Mouse (Mus musculus): ENCODE data around the gene Gm10309. TPM values are rescaled to one million over a fixed set of nuclear protein-coding genes. Genes with fewer than 3 reads are reported as not detected.
A peak's percentile ranks its signal among the peaks of the same experiment; 100 is the strongest.
"Not testable (repeated sequence)": the region's sequence is repeated elsewhere in the genome, so short reads cannot be mapped to it uniquely, and the experiment has no call there.

Gm10309 gene
- polyA plus RNA-seq, 1 experiment from 2014 or later = 0.34 TPM

DNA sequence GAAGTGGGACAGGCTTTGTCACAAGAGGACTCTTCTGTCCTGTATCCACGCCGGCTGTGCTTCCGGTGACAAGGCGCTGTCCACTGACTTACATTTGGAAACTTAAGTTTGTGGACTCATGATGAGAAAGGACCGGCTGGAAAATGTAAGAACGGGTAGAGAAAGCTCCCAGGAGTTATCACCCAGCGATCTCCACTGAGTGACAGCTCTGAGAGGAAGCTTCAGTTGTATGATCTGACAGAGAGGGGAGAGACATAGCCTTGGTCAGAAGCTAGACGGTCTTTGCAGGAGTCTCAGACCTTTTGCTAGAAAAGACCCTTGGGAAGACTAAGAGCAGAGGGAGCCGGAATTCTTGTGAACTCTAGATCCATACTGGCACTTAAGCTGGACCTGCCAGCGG is 15.2 kb downstream of the Gm10309 start:
- 86% methylated on average over 10 of the region's 10 CpGs for WGBS
- Histone ChIP-seq H3K9ac (ENCODE audit: low read length) (no peak overlapping the region), H3K36me3 (ENCODE audit: control insufficient read depth, insufficient read depth, low read length) (no peaks in the 10 kb centered on the region), H3K4me1 (ENCODE audit: control insufficient read depth, insufficient read depth, low read length) (0 out of 2 replicates have a peak, but pooled peaks cover 2% of the 10 kb centered on the region), H3K9me3 (replicated peaks; ENCODE audit: control insufficient read depth, low read length) (no peaks in the 10 kb centered on the region), H3K4me3 (replicated peaks; ENCODE audit: low read length) (no peak overlapping the region), H3K27me3 (ENCODE audit: control insufficient read depth, insufficient read depth, low read length) (no peaks in the 10 kb centered on the region), H3K27ac (ENCODE audit: low read length) (no peak overlapping the region), H3K4me2 (ENCODE audit: low read depth, low read length) (no peak overlapping the region)
- ATAC-seq (ENCODE audit: insufficient read depth, low FRiP score) = no peak

DNA sequence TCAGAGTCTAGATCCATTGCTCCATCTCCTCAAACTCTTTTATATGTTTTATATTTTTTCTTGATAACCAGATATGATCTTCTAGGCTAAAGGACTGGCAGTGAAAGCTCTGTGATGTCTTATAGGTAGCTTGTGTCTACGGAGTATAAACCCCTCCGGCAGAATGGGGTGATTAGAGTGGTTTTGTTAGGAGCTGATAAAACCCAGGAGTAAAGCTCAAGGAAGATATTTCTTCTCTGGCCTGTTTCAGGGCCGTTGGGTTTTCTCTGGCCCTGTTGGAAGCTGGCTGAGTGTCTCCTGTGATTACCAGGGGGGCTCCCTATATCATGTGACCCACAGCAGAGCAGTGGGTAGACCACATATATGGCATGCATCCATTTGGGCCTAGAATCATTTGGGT is 17.6 kb downstream of the Gm10309 start:
- H3K9ac ChIP-seq (ENCODE audit: low read length) = no peak overlapping the region
- H3K36me3 ChIP-seq (ENCODE audit: control insufficient read depth, insufficient read depth, low read length) = no peaks in the 10 kb centered on the region
- H3K4me1 ChIP-seq (ENCODE audit: control insufficient read depth, insufficient read depth, low read length) = no peaks in the 10 kb centered on the region
- no peak for ATAC-seq (ENCODE audit: insufficient read depth, low FRiP score)
- H3K27me3 ChIP-seq (ENCODE audit: control insufficient read depth, insufficient read depth, low read length) = no peaks in the 10 kb centered on the region
- no peak overlapping the region for H3K4me3 ChIP-seq (replicated peaks; ENCODE audit: low read length)
- H3K4me2 ChIP-seq (ENCODE audit: low read depth, low read length) = no peak overlapping the region
- H3K27ac ChIP-seq (ENCODE audit: low read length) = no peak overlapping the region
- no peaks in the 10 kb centered on the region for H3K9me3 ChIP-seq (replicated peaks; ENCODE audit: control insufficient read depth, low read length)
- WGBS = 79% methylated on average over 3 of the region's 3 CpGs

DNA sequence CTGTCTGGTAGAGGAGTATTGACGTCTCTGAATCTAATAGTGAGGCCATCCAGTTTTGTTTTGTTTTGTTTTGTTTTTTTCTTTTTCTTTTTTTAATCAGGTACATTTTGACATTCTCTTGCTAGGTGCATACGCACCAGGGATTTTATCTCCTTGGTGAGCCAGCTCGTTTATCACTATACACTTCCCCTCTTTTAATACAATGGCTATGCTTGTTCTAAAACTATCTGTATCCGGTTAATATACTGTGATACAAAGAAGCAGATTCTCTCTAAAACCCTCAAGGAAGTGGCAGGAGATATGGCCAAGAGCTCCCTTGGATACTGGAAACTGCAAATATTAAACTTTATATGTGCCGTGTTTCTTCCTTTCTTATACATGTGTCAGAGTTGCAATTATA is 18.4 kb downstream of the Gm10309 start:
- H3K4me1 ChIP-seq (ENCODE audit: control insufficient read depth, insufficient read depth, low read length) = no peaks in the 10 kb centered on the region
- H3K27ac ChIP-seq (ENCODE audit: low read length) = no peak overlapping the region
- no peak overlapping the region for H3K4me2 ChIP-seq (ENCODE audit: low read depth, low read length)
- no peak for ATAC-seq (ENCODE audit: insufficient read depth, low FRiP score)
- H3K4me3 ChIP-seq (replicated peaks; ENCODE audit: low read length) = no peak overlapping the region
- H3K9me3 ChIP-seq (replicated peaks; ENCODE audit: control insufficient read depth, low read length) = no peaks in the 10 kb centered on the region
- no peaks in the 10 kb centered on the region for H3K36me3 ChIP-seq (ENCODE audit: control insufficient read depth, insufficient read depth, low read length)
- no peak overlapping the region for H3K9ac ChIP-seq (ENCODE audit: low read length)
- 83% methylated on average over 5 of the region's 5 CpGs for WGBS
- no peaks in the 10 kb centered on the region for H3K27me3 ChIP-seq (ENCODE audit: control insufficient read depth, insufficient read depth, low read length)

DNA sequence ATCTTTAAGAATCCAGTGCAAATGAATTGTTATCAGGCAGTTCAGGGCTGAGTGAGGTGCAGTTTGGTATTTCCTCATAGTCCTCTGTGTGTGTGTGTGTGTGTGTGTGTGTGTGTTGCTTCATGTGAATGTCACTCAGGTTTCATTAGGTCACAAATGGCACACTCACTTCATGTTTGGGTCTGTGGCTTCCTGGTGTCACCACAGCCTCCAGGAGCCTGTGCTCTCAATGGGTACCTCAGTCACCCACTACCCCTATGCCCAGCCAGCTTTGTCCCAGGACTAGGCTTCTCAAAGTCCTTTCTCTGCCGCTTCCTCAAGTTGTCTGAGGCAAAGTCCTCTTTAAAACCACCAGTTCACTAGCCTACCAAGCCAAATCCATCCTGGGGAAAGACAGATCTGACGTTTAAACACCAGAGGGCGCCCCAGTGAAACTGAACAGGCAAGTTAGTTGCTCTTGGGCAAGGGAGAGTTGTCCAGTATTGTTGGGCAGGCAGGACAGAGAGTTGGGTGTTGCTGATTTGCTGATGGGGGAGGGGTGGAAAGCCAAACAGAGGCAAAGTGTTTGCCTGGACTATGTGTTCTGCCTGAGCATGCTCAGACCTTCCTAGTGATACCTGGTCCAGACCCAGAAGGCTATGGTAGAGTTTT is 20.8 kb downstream of the Gm10309 start:
- 6% methylated on average over 3 of the region's 3 CpGs for WGBS
- Histone ChIP-seq H3K4me2 (ENCODE audit: low read depth, low read length) (no peak overlapping the region), H3K27ac (ENCODE audit: low read length) (no peak overlapping the region), H3K36me3 (ENCODE audit: control insufficient read depth, insufficient read depth, low read length) (no peaks in the 10 kb centered on the region), H3K4me1 (ENCODE audit: control insufficient read depth, insufficient read depth, low read length) (no peaks in the 10 kb centered on the region), H3K4me3 (replicated peaks; ENCODE audit: low read length) (no peak overlapping the region), H3K27me3 (ENCODE audit: control insufficient read depth, insufficient read depth, low read length) (no peaks in the 10 kb centered on the region), H3K9me3 (replicated peaks; ENCODE audit: control insufficient read depth, low read length) (no peaks in the 10 kb centered on the region), H3K9ac (ENCODE audit: low read length) (no peak overlapping the region)
- peak; percentile 59; the same call in 1 of the 2 replicates for ATAC-seq (ENCODE audit: insufficient read depth, low FRiP score)

DNA sequence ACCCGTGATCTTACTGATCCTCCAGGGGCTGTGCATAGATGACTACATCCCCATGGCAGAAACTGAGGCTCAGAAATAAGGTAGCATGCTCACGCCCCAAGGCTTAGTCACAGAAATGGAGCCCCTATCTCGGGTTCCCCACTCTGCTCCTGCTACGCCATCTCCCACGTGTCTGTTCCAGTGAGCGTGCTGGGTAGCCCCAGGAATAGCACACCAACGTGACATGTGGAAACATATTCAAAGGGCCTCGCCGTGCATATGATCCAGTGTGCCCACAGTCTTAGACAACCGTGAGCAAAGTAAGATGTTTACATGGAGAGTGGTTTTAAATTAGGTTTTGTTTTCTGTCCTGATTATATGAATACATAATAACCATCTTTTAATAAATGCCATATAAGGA is 22.4 kb downstream of the Gm10309 start:
- H3K27ac ChIP-seq (ENCODE audit: low read length) = no peak overlapping the region
- ATAC-seq (ENCODE audit: insufficient read depth, low FRiP score) = no peak
- no peaks in the 10 kb centered on the region for H3K36me3 ChIP-seq (ENCODE audit: control insufficient read depth, insufficient read depth, low read length)

DNA sequence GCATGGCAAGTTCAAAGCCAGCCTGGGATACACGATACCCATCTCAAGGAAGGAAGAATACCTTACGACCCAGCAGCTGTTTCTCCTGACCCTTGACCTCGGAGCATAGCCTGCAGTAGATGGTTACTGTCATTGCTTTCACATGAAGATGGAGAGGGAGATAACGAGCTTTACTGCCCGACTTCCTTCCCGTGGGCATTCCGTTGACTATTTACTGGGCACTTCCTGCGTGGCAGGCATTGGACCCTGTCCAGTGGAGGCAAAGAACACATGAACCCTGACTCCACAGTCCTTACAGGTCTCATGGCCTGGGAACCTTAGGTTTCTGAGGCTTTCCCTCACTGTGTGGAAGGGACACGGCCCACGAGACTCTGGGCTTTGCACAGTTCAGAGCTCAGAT is 25.6 kb downstream of the Gm10309 start:
- no peaks in the 10 kb centered on the region for H3K9me3 ChIP-seq (replicated peaks; ENCODE audit: control insufficient read depth, low read length)
- H3K27me3 ChIP-seq (ENCODE audit: control insufficient read depth, insufficient read depth, low read length) = no peaks in the 10 kb centered on the region
- WGBS = 78% methylated on average over 10 of the region's 10 CpGs
- no peak overlapping the region for H3K27ac ChIP-seq (ENCODE audit: low read length)
- no peaks in the 10 kb centered on the region for H3K4me1 ChIP-seq (ENCODE audit: control insufficient read depth, insufficient read depth, low read length)
- ATAC-seq (ENCODE audit: insufficient read depth, low FRiP score) = no peak
- H3K4me3 ChIP-seq (replicated peaks; ENCODE audit: low read length) = no peak overlapping the region
- no peaks in the 10 kb centered on the region for H3K36me3 ChIP-seq (ENCODE audit: control insufficient read depth, insufficient read depth, low read length)
- H3K4me2 ChIP-seq (ENCODE audit: low read depth, low read length) = no peak overlapping the region
- H3K9ac ChIP-seq (ENCODE audit: low read length) = no peak overlapping the region

More for the DNA sequence above, 22.4 kb downstream of the Gm10309 start:
- Histone ChIP-seq H3K4me1 (ENCODE audit: control insufficient read depth, insufficient read depth, low read length) (no peaks in the 10 kb centered on the region), H3K4me2 (ENCODE audit: low read depth, low read length) (no peak overlapping the region), H3K9me3 (replicated peaks; ENCODE audit: control insufficient read depth, low read length) (no peaks in the 10 kb centered on the region), H3K4me3 (replicated peaks; ENCODE audit: low read length) (no peak overlapping the region), H3K9ac (ENCODE audit: low read length) (no peak overlapping the region), H3K27me3 (ENCODE audit: control insufficient read depth, insufficient read depth, low read length) (no peaks in the 10 kb centered on the region)
- 92% methylated on average over 10 of the region's 10 CpGs for WGBS

DNA sequence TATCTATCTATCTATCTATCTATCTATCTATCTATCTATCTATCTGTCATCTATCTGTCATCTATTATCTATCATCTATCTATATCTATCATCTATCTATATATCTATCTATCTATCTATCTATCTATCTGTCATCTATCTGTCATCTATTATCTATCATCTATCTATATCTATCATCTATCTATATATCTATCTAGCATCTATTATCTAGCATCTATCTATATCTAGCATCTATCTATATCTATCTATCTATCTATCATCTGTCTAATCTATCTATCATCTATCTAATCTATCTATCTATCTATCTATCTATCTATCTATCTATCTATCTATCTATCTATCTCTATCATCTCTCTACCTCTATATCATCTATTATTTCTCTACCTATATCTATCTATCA is 27.6 kb downstream of the Gm10309 start:
- not testable (repeated sequence) for H3K4me2 ChIP-seq (ENCODE audit: low read depth, low read length); H3K27me3 ChIP-seq (ENCODE audit: control insufficient read depth, insufficient read depth, low read length); H3K9me3 ChIP-seq (replicated peaks; ENCODE audit: control insufficient read depth, low read length); H3K36me3 ChIP-seq (ENCODE audit: control insufficient read depth, insufficient read depth, low read length); H3K4me3 ChIP-seq (replicated peaks; ENCODE audit: low read length); H3K4me1 ChIP-seq (ENCODE audit: control insufficient read depth, insufficient read depth, low read length); H3K9ac ChIP-seq (ENCODE audit: low read length); ATAC-seq (ENCODE audit: insufficient read depth, low FRiP score); H3K27ac ChIP-seq (ENCODE audit: low read length)

DNA sequence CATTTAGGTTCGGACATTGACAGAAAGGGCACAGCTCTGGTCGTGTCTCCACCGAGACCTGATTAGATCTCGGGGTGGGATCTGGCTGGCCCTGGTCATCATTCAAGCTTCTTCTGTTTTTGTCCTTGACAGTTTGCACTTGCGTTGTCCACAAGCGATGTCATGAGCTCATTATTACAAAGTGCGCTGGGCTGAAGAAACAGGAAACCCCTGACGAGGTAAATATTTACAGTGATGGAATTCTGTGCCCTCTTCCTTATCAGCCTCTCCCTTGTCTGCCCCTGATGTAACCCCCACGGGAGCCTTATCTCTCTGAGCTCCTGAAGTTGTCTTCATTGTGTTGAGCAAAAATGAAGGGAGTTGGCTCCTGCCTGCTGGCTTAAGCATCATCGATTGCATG is 28.4 kb downstream of the Gm10309 start:
- no peak overlapping the region for H3K4me2 ChIP-seq (ENCODE audit: low read depth, low read length)
- no peaks in the 10 kb centered on the region for H3K27me3 ChIP-seq (ENCODE audit: control insufficient read depth, insufficient read depth, low read length)
- no peak overlapping the region for H3K9ac ChIP-seq (ENCODE audit: low read length)
- H3K9me3 ChIP-seq (replicated peaks; ENCODE audit: control insufficient read depth, low read length) = no peaks in the 10 kb centered on the region
- no peak for ATAC-seq (ENCODE audit: insufficient read depth, low FRiP score)
- no peak overlapping the region for H3K4me3 ChIP-seq (replicated peaks; ENCODE audit: low read length)
- no peaks in the 10 kb centered on the region for H3K4me1 ChIP-seq (ENCODE audit: control insufficient read depth, insufficient read depth, low read length)
- H3K27ac ChIP-seq (ENCODE audit: low read length) = no peak overlapping the region
- WGBS = 37% methylated on average over 10 of the region's 10 CpGs
- no peaks in the 10 kb centered on the region for H3K36me3 ChIP-seq (ENCODE audit: control insufficient read depth, insufficient read depth, low read length)

DNA sequence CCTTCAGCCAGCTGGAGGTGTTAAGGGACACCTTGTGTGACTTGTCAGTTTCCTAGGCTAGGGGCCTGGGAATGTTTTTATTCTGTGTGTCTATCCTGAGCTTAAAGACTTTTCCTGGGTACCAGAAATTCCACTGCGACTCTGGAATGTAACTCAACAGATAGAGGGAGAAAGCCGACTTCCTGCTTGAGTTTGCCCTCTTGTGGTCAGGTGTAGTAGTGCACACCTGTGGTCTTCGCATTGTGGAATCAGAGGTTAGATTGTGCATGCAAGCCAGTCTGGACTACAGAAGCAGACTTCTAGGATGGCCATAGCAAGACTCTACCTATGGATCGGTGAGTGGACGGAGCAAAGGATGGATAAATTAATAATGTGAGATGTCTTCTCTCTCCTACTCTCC is 33.3 kb downstream of the Gm10309 start:
- WGBS = 39% methylated on average over 5 of the region's 5 CpGs
- Histone ChIP-seq H3K36me3 (ENCODE audit: control insufficient read depth, insufficient read depth, low read length) (no peaks in the 10 kb centered on the region), H3K4me2 (ENCODE audit: low read depth, low read length) (no peak overlapping the region), H3K4me3 (replicated peaks; ENCODE audit: low read length) (no peak overlapping the region), H3K9me3 (replicated peaks; ENCODE audit: control insufficient read depth, low read length) (no peaks in the 10 kb centered on the region), H3K27ac (ENCODE audit: low read length) (no peak overlapping the region), H3K9ac (ENCODE audit: low read length) (no peak overlapping the region), H3K4me1 (ENCODE audit: control insufficient read depth, insufficient read depth, low read length) (peaks cover 9% of the 10 kb centered on the region), H3K27me3 (ENCODE audit: control insufficient read depth, insufficient read depth, low read length) (no peaks in the 10 kb centered on the region)
- ATAC-seq (ENCODE audit: insufficient read depth, low FRiP score) = no peak

Measured in stomach, embryonic 16.5 days (tissue).